Mouse (Mus musculus) left cerebral cortex, postnatal 36 days (tissue): ENCODE results near the gene Nanos1. TPM values are rescaled to one million over a fixed set of nuclear protein-coding genes. Genes with fewer than 3 reads are reported as not detected.

Experiments
- DNase-seq, 2 experiments: peaks; one replicate each; pipeline ENCODE4 v3.0.0; 2021 to 2022; ENCODE audit warnings: low spot score in 2 of 2, mixed read lengths in 1 of 2
- intact Hi-C: fragments of 180-260 bp; cut with DNase I; formaldehyde crosslinking; loops from one replicate; pipeline ENCODE4 v1.15.1; 2025
- total RNA-seq, 2 experiments: library from RNA; stranded (reverse); gene quantifications; 2 replicates each; pipeline ENCODE4 v1.2.3; 2021

Nanos1 gene
- 10 to 100 TPM; 22.3 to 23.4 TPM for total RNA-seq

GRCm38 (mm10) chr19:60755438-60756191, at the start of gene Nanos1:
Nanos1 (plus strand) TSS chr19:60755987.
- intact Hi-C loops = loop anchor here (1.0 to 10.0 kb wide), 3 partner anchors 73 to 469 kb away; partner anchors contain the start of genes Cacul1 and Csf2ra
- peak; percentile 91 to 93 for DNase-seq

GRCm38 (mm10) chr19:60709193-60709900, 46.4 kb upstream of the Nanos1 start:
- no peak for DNase-seq
- intact Hi-C loops = no loop called here

DNA sequence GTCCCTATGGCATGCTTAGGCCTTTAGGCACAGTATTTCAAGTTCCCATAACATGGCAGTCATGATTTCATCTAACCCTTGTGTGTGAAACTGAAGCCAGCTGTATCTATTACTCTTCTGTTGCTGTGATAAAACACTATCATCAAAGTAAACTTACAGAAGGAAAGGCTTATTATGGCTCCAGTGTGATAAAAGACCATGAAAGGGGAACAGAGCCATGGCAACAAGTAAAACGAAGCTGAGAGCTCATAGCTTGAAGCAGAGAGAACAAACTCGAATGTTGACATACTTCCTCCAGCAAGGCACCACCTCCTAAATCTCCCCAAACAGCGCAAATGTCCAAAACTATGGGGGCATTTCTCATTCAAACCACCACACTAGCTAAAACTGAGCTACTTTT, 45.6 kb upstream of the Nanos1 start:
- intact Hi-C loops = no loop called here
- no peak for DNase-seq

DNA sequence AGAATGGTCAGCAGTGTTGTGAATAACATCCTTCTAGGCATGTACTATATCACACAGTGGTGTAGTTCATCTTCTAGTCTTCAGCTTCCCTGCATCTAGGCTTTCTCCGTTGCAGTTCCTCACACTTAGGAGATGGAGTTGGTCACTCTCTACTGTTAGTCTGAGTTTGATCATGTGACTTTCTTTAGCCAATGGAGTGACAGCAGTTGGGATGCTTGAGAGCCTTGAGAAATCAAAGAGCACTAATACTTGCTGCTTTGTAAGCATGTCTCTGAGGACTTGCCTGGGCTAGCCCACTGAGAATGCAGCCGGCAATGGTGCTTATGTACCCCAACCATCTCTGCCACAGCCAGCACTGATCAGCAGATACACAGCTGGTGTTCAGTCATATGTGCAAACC, 43.2 kb upstream of the Nanos1 start:
- DNase-seq = no peak
- intact Hi-C loops = no loop called here

GRCm38 (mm10) chr19:60716381-60716780, 39.4 kb upstream of the Nanos1 start:
- intact Hi-C loops = no loop called here
- no peak for DNase-seq

GRCm38 (mm10) chr19:60730281-60730852, 25.4 kb upstream of the Nanos1 start:
- intact Hi-C loops = no loop called here
- no peak for DNase-seq

DNA sequence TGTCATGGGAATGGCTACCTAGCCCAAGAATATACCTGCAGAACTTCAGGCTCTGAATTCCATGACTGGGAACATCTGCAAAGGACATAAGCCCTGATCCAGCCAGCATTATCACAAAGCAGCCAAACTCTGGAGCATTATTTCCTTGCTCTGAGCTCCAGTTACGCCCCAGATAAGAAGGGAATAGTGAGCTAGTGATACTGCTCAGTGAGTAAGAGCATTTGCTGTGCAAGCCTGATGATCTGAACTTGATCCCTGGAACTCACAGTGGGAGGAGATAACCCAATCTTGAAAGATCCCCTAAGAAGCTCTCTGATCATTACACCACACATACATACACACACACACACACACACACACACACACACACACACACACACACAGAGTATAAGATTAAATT, 24.5 kb upstream of the Nanos1 start:
- no peak for DNase-seq
- intact Hi-C loops = no loop called here

GRCm38 (mm10) chr19:60731966-60732365, 23.8 kb upstream of the Nanos1 start:
- intact Hi-C loops = no loop called here
- no peak for DNase-seq

DNA sequence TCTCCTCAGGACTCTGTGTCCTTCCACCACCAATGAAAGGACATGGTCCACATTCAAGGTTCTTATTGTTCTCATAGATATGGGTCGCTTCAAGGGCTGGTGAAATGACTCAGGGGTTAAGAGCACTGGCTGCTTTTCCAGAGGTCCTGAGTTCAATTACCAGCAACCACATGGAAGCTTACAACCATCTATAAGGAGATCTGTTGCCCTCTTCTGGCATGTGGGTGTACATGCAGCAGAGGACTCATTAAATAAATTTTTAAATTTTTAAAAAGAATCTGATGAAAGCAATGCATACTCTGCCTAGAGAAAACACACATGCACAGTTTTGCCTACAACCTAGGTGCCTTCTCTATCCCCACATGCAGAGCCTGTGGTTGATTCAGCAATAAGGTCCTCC, 15.2 kb upstream of the Nanos1 start:
- intact Hi-C loops = loop anchor here (10.0 kb wide), 1 partner anchor 126 kb away; no protein-coding TSS in a partner anchor
- no peak for DNase-seq

- intact Hi-C loops = loop anchor here (10.0 kb wide), 1 partner anchor 129 kb away; no protein-coding TSS in a partner anchor
- DNase-seq = no peak
These were observed 11.8 kb upstream of the Nanos1 start for GRCm38 (mm10) chr19:60743767-60744547.

DNA sequence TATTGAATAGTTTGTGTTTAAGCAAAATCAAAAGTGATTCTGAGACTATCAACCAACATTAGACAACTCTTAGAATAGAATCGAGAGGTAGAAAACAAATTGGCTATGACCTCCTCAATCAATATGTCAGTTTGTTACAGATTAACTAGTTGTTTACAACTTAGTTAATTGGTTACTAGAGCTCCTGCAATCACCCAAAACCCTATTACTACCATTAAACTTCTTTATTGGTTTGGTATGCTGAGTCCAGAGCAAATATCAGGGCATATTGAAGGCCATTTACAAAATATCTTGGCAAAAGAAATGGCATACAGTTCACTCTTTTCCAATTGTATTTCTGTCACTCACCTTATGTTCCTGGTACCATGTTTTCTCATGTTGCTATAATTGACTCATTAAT, 8.0 kb upstream of the Nanos1 start:
- intact Hi-C loops = loop anchor here (10.0 kb wide), 1 partner anchor 133 kb away; no protein-coding TSS in a partner anchor
- no peak for DNase-seq

GRCm38 (mm10) chr19:60756192-60757098, 658 bp downstream of the Nanos1 start:
- intact Hi-C loops = loop anchor here (5.0 to 10.0 kb wide), 2 partner anchors 74 to 468 kb away; partner anchors contain the start of gene Csf2ra
- DNase-seq = peak; percentile 77 to 80

- no peak for DNase-seq
- intact Hi-C loops = loop anchor here (5.0 to 10.0 kb wide), 2 partner anchors 75 to 468 kb away; partner anchors contain the start of gene Csf2ra
These were observed 1.5 kb downstream of the Nanos1 start for GRCm38 (mm10) chr19:60757099-60757785.

DNA sequence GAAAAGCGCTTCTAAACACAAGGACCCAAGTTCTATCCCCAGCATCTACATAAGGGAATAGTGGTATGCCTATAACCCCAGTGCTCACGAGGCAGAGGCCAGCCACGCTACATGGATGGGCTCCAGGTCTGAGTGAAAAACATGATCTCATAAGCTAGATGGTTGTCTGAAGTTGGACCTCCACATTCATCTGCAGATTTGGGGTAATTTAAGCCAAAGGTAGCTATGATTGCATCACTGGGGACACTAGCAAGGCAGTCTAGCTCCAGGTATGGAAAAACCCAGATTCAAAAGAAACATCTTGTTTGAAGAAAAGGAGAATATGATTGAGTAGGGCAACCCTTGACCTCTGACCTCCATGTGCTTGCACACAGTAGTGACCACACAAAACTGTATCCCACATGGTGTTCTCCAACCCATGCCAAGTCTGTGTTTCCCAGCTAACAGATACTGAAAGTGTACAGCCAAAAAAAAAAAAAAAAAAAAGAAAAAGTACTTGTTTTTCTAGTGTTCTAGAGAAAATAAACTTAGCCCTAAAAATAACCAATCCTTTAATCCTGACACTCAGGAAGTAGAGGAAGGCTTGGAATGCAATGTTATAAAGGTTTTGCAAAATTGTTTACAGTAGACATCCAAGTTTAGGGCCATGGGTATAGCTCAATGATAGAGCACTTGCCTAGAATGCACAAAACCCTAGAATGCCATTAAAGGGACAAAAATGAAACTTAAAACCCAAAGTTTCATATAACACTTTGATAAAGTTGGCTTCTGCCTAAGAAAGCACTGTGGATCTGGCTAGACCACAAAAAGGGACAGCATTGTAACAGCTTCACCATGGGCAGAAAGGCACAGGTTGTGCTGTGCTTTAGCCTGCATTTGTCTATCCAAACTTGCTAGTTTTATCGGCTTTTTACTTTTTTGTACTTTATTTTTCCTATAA, 3.4 kb downstream of the Nanos1 start:
- DNase-seq = no peak
- intact Hi-C loops = loop anchor here (5.0 to 10.0 kb wide), 2 partner anchors 77 to 466 kb away; partner anchors contain the start of gene Csf2ra

DNA sequence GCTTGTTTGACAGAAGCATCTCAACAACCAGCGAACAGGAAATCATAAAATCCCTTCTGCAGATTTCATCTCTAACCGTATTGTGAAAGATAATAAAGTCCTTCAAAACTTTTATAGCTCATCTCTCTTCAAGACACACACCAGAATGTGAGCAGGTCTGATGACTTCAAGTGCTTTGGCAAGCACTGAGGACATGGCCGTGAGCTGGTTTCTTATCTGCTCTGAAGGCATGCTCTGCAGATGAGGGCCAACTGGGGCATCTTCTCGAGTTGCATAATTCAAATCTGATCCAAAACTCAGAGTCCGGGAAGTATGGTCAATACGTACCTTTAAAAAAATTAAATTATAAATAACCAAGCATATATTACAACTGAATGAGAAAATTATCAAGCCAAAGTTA, 17.6 kb downstream of the Nanos1 start:
- DNase-seq = no peak
- intact Hi-C loops = loop anchor here (10.0 kb wide), 1 partner anchor 61 kb away; no protein-coding TSS in a partner anchor

DNA sequence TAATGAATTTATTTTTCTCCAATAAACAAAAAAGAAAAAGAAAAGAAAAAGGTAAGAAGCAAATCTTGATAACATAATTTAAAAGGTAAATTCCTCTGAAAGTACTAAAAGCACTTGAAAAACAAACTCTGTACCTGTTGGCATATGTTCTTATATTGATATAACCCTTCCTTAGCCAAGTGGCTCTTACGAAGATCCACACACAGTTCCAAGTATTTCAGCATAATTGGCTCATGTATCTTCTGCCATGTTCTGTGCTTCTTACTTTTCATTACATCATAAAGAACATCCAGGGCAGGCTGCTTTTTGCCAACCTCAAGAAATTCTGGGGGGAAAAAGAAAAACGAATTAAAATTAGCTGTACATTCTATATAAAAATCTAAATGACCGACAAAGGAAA, 26.2 kb downstream of the Nanos1 start:
- no peak for DNase-seq
- intact Hi-C loops = no loop called here

- intact Hi-C loops = no loop called here
- no peak for DNase-seq
These were observed 28.9 kb downstream of the Nanos1 start for GRCm38 (mm10) chr19:60784712-60785111.
